Mouse (Mus musculus) neural tube, embryonic 11.5 days (tissue): ENCODE results near the gene Trpm2. TPM values are rescaled to one million over a fixed set of nuclear protein-coding genes. Genes with fewer than 3 reads are reported as not detected.
"Not testable (repeated sequence)": the region's sequence is repeated elsewhere in the genome, so short reads cannot be mapped to it uniquely, and the experiment has no call there.

Source experiments
- ATAC-seq: fragments of 200-750 bp; cut with Nextera tagmentation; 2 replicates; pipeline ENCODE4 v1.8.0; 2017; ENCODE audit warnings: moderate number of reproducible peaks, mild to moderate bottlenecking, moderate TSS enrichment, moderate library complexity; ENCODE audit not compliant: insufficient read depth, low FRiP score, low TSS enrichment
- DNase-seq: peaks from one replicate; pipeline ENCODE4 v3.0.0-alpha.2; 2015; ENCODE audit warnings: low spot score
- H3K27ac ChIP-seq: fragments of 300-500 bp; sonication (generic); 2 replicates; pipeline ENCODE4 v1.5.1; 2014; ENCODE audit warnings: low read depth, mild to moderate bottlenecking, low read length
- H3K27me3 ChIP-seq: fragments of 300-500 bp; sonication (generic); 2 replicates; pipeline ENCODE4 v1.6.1; 2014; ENCODE audit warnings: mild to moderate bottlenecking, low read length, mixed read lengths; ENCODE audit not compliant: control insufficient read depth, insufficient read depth
- H3K36me3 ChIP-seq: fragments of 300-500 bp; sonication (generic); 2 replicates; pipeline ENCODE4 v1.6.1; 2014; ENCODE audit warnings: mild to moderate bottlenecking, low read length, moderate library complexity, mixed read lengths; ENCODE audit not compliant: control insufficient read depth, insufficient read depth
- H3K4me1 ChIP-seq: fragments of 300-500 bp; sonication (generic); 2 replicates; pipeline ENCODE4 v1.6.1; 2014; ENCODE audit warnings: low read length, mixed read lengths; ENCODE audit not compliant: control insufficient read depth, insufficient read depth
- H3K4me2 ChIP-seq: fragments of 300-500 bp; sonication (generic); 2 replicates; pipeline ENCODE4 v1.6.1; 2014; ENCODE audit warnings: low read depth, mild to moderate bottlenecking, moderate library complexity
- H3K4me3 ChIP-seq: fragments of 300-500 bp; sonication (generic); 2 replicates; pipeline ENCODE4 v1.5.1; 2014; ENCODE audit warnings: low read depth, low read length
- H3K9ac ChIP-seq: fragments of 300-500 bp; sonication (generic); 2 replicates; pipeline ENCODE4 v1.6.1; 2014; ENCODE audit warnings: mild to moderate bottlenecking, low read length
- H3K9me3 ChIP-seq: fragments of 300-500 bp; sonication (generic); 2 replicates; pipeline ENCODE4 v1.6.1; 2016; ENCODE audit warnings: low read length; ENCODE audit not compliant: control insufficient read depth
- WGBS: fragments of 180-500 bp; shearing (Covaris S2); extraction: QIAGEN DNeasy Blood & Tissue Kit; methylation state at CpG from one replicate; pipeline ENCODE4 v1.1.7; 2014; 5-methylcytosine and 5-hydroxymethylcytosine counted together
- polyA plus RNA-seq: library from polyadenylated mRNA; unstranded; fragments of >200 nt; fragmentation: Nextera tagmentation; extraction: Ambion mirVana; gene quantifications from 2 replicates; pipeline ENCODE4 v1.2.1, GENCODE M21; 2014

The Trpm2 gene
- polyA plus RNA-seq = 0.58 and 1.4 TPM in 2 replicates

DNA sequence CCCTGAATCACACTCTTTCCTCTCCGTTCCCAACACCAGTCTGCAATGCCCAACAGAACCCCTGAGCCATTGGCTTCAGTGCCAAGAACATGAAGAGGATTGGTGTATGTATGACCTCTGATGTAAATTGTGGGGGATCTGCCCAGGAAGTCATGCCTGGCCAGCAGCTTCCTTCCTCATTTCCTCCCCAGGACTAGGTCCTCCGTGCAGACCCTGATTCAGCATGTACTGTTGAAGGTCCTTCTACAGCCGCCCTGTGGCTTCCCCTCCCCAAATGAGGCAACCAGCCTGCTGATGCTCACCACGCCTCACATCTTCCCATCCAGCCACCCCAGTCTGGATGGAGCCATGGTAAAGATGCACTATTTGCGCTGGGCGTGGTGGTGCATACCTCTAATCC lies at the start of gene Trpm2:
TSS of gene Trpm2 (minus strand) at position 83 of the 400 bp plus-strand sequence.
- no peak within 1 kb of the TSS for H3K27ac ChIP-seq
- no peak for DNase-seq
- no peaks in the 10 kb centered on the region for H3K9me3 ChIP-seq

DNA sequence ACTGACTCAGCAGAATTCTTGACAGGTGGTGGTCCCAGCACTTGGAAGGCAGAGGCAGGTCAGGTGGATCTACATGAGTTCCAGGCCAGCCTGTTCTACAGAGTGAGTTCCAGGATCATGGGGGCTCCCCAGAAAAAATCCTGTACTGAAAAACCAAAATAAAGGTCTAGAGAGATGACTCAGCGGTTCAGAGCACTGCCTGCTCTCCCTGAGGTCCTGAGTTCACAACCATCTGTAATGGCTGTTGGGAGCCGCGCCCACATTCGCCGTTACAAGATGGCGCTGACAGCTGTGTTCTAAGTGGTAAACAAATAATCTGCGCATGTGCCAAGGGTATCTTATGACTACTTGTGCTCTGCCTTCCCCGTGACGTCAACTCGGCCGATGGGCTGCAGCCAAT lies 49.6 kb upstream of the Trpm2 start:
- ATAC-seq, H3K9me3 ChIP-seq, H3K4me1 ChIP-seq, H3K4me3 ChIP-seq, H3K27ac ChIP-seq, H3K9ac ChIP-seq, H3K36me3 ChIP-seq, DNase-seq, H3K27me3 ChIP-seq, H3K4me2 ChIP-seq: not testable (repeated sequence)
- WGBS = 96% methylated on average over 6 of the region's 11 CpGs

More for the DNA sequence above, at the start of gene Trpm2:
- Histone ChIP-seq H3K36me3 (no peaks in the 10 kb centered on the region), H3K4me2 (peak within 1 kb of the TSS; percentile 49), H3K4me3 (peak within 1 kb of the TSS; percentile 28), H3K4me1 (no peaks in the 10 kb centered on the region), H3K9ac (peak within 1 kb of the TSS; percentile 42), H3K27me3 (peaks cover 13% of the 10 kb centered on the region)
- WGBS = 91% methylated on average over 6 of the region's 6 CpGs
- no peak for ATAC-seq

DNA sequence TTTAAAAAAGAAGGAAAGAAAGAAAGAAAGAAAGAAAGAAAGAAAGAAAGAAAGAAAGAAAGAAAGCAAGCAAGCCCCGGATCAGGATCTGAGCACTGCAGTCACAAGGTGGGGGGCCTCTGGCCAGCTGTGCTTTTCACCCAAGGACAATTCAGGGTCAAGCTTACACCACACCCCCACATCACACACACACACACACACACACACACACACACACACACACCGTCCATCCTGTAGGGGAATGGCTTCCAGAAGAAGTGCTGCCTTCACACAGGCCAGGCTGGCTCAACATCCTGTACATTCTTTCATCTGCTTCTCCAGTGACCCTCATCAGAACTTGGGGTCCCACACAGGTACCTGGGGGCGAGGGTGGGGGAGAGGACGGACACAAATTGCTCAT lies 48.9 kb upstream of the Trpm2 start:
- no peaks in the 10 kb centered on the region for H3K36me3 ChIP-seq
- H3K27ac ChIP-seq = no peak overlapping the region
- no peaks in the 10 kb centered on the region for H3K9me3 ChIP-seq
- ATAC-seq (no peak; the same call in 1 of the 2 replicates), DNase-seq (no peak)
- no peak overlapping the region for H3K9ac ChIP-seq
- WGBS = 81% methylated on average over 4 of the region's 4 CpGs
- no peak overlapping the region for H3K4me2 ChIP-seq
- no peak overlapping the region for H3K4me3 ChIP-seq
- H3K27me3 ChIP-seq = no peaks in the 10 kb centered on the region
- H3K4me1 ChIP-seq = no peaks in the 10 kb centered on the region

DNA sequence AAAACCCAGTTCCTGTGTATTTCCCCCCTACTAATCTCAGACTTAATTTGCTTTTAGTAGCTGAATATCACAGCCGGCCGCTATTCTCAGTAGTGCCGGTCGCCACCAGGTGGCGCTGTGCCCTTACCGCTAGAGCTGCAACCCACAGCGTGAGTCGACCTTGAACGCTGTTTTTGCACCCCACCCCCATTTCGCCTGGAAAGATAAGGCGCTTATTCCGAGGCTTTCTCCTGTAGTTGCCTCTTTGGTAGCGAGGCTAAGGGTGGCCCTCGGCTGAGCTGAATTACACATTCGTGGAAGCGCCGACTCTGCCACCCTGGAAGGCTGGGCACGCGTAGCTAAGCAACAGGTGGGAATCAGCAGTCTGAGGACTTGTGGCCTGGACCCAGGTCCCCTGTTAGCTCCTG lies 48.4 kb upstream of the Trpm2 start:
- no peak overlapping the region for H3K27ac ChIP-seq
- WGBS = 13% methylated on average over 19 of the region's 19 CpGs
- peak; percentile 87 for DNase-seq
- no peaks in the 10 kb centered on the region for H3K27me3 ChIP-seq
- peak overlapping the region; percentile 12; the same call in 1 of the 2 replicates for H3K4me3 ChIP-seq
- no peaks in the 10 kb centered on the region for H3K36me3 ChIP-seq
- H3K9ac ChIP-seq = no peak overlapping the region
- H3K4me1 ChIP-seq = no peaks in the 10 kb centered on the region
- no peak for ATAC-seq
- no peaks in the 10 kb centered on the region for H3K9me3 ChIP-seq
- H3K4me2 ChIP-seq = peak overlapping the region; percentile 39

DNA sequence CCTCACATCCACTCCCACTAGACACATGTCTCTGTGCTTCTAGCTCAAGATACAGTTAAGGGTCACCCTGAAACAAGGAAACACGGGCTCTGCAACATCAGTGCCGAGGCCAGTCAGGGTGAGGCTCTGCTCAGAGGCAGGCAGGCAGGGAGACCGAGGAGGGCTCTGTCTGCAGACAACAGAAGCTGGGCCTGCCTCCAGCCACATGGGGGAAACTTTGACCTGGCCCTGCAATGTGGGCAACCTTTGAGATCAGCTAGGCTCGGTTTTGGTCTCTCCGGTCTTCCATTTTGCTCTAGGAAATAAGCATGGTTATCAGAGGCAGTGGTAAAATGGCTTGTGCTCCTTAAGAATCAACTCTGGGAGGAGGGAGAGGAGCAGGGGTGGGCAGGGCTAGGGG lies 46.0 kb upstream of the Trpm2 start:
- Histone ChIP-seq H3K4me1 (no peaks in the 10 kb centered on the region), H3K9ac (no peak overlapping the region), H3K27ac (no peak overlapping the region), H3K27me3 (no peaks in the 10 kb centered on the region), H3K36me3 (no peaks in the 10 kb centered on the region), H3K9me3 (no peaks in the 10 kb centered on the region), H3K4me2 (no peak overlapping the region), H3K4me3 (no peak overlapping the region)
- ATAC-seq (no peak), DNase-seq (no peak)
- WGBS = 65% methylated on average over 5 of the region's 5 CpGs

DNA sequence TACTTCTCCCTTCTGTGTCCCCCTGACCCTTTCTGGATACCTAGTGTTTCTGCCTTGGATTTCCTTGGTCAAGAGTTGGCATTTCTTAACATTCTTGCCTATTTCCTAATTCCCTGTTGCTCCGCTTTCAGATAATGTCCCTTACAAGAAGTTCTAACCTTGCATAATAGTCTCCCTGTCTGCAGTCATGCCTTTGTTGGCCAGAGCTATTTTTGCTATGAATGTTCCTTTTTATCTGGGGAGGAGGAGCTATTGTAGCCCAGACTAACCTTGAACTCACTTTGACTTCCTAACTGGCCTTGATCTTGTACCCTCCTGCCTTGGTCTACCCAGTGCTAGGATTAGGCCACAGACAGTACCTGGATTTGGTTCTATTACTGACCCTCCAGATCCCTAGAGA lies 45.1 kb upstream of the Trpm2 start:
- ATAC-seq (no peak), DNase-seq (no peak)
- H3K4me1 ChIP-seq = no peaks in the 10 kb centered on the region
- H3K9me3 ChIP-seq = no peaks in the 10 kb centered on the region
- H3K4me2 ChIP-seq = no peak overlapping the region
- WGBS = 82% methylated on average over 1 of the region's 1 CpGs
- no peak overlapping the region for H3K27ac ChIP-seq
- H3K27me3 ChIP-seq = no peaks in the 10 kb centered on the region
- H3K9ac ChIP-seq = no peak overlapping the region
- H3K4me3 ChIP-seq = no peak overlapping the region
- H3K36me3 ChIP-seq = no peaks in the 10 kb centered on the region

DNA sequence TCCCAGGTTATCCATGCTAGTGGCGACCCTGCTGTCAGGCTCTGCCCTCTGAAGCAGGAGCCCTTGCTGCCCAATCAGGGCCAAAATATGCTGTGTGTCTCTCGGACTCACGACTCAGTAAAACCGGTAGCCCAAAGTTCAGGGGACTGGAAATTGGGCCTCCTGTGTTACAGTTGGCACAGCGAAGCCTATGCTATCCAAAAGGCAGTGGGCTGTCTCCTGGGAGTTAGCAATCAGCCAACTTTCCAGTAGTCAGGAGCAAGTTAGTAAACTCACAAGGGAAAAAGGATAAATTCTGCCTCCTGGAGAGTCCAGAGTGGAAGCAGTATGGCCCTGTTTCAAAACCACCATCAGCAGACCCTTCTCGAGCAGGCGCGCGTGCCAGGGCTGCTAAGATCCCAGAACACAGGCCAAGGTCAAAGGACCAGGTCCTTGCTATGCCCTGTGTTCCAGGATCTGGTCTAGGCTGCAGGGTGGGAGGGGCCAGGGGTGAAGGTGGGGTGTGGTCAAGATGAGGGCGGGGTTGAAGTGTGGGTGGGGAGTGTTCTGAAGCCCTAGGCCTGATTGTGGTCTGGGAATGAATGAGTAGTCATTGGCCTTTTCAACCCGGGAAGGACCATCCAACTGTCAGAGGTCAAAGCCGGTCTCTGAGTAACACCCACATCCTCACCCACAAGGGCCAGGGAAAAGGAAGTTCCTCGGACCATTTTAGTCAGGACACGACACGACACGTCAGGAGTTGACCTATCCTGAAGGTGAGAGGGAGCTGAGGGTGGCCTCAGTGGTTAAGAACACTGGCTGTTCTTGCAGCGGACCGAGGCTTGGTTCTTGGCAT lies 42.5 kb upstream of the Trpm2 start:
- no peak for ATAC-seq
- WGBS = 93% methylated on average over 18 of the region's 18 CpGs
- no peak overlapping the region for H3K9ac ChIP-seq
- H3K27me3 ChIP-seq = no peaks in the 10 kb centered on the region
- no peak overlapping the region for H3K4me3 ChIP-seq
- H3K4me1 ChIP-seq = peaks cover 11% of the 10 kb centered on the region
- no peaks in the 10 kb centered on the region for H3K36me3 ChIP-seq
- no peaks in the 10 kb centered on the region for H3K9me3 ChIP-seq
- no peak overlapping the region for H3K27ac ChIP-seq
- no peak for DNase-seq
- no peak overlapping the region for H3K4me2 ChIP-seq

DNA sequence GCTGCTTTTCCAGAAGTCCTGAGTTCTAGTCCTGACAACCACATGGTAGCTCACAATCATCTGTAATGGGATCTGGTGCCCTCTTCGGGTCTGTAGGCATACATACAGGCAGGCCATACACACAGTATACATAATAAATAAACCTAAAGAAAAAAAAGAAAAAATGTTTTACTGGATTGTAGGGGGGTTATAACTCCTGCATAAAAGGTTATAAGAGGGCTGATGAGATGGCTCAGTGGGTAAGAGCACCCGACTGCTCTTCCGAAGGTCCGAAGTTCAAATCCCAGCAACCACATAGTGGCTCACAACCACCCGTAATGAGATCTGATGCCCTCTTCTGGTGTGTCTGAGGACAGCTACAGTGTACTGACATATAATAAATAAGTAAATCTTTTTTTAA lies 40.8 kb upstream of the Trpm2 start:
- not testable (repeated sequence) for H3K9me3 ChIP-seq, ATAC-seq, H3K27ac ChIP-seq, H3K4me2 ChIP-seq, H3K4me3 ChIP-seq, H3K27me3 ChIP-seq, H3K9ac ChIP-seq, H3K36me3 ChIP-seq, DNase-seq
- peaks cover 15% of the 10 kb centered on the region for H3K4me1 ChIP-seq
- WGBS = 93% methylated on average over 5 of the region's 5 CpGs

DNA sequence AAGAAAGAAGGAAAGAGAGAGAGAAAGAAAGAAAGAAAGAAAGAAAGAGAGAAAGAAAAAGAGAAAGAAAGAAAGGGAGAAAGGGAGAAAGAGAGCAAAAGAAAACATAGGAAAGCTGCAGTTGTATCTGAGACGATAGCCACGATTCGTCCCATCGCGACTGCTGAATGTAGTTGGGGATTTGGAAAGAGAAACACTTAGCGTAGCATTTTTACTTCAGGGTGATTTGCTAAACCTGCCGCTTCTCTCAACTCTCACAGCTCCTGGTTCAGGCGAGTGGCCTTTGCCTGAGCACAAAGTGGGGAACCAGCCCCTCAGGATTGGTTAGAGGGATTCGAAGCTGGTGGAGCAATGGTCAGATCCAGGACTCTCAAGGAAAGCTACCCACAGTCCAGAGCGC lies 40.0 kb upstream of the Trpm2 start:
- WGBS = 21% methylated on average over 10 of the region's 10 CpGs
- Histone ChIP-seq H3K4me3 (peak overlapping the region; percentile 18; the same call in 1 of the 2 replicates), H3K9ac (no peak overlapping the region), H3K36me3 (no peaks in the 10 kb centered on the region), H3K27ac (no peak overlapping the region), H3K4me2 (peak overlapping the region; percentile 36), H3K27me3 (no peaks in the 10 kb centered on the region), H3K4me1 (peaks cover 15% of the 10 kb centered on the region), H3K9me3 (no peaks in the 10 kb centered on the region)
- ATAC-seq (no peak), DNase-seq (no peak)
